Mouse (Mus musculus) intestine, embryonic 14.5 days (tissue): Measurements from ENCODE around the gene Ube2t. TPM values are rescaled to one million over a fixed set of nuclear protein-coding genes. Genes with fewer than 3 reads are reported as not detected.

Experiments used
- ATAC-seq: fragments of 200-750 bp; cut with Nextera tagmentation; replicated peaks from 2 replicates; pipeline ENCODE4 v1.8.0; 2017; ENCODE audit warnings: low read depth, moderate number of reproducible peaks, moderate TSS enrichment, moderate library complexity; ENCODE audit not compliant: low FRiP score, low TSS enrichment
- DNase-seq: peaks from one replicate; pipeline ENCODE4 v3.0.0-alpha.2; 2018; ENCODE audit warnings: low spot score
- H3K27ac ChIP-seq: fragments of 300-500 bp; sonication (generic); 2 replicates; pipeline ENCODE4 v1.5.1; 2014; ENCODE audit warnings: low read depth, mild to moderate bottlenecking, control low read depth
- H3K27me3 ChIP-seq: fragments of 300-500 bp; sonication (generic); replicated peaks from 2 replicates; pipeline ENCODE4 v1.6.1; 2014; ENCODE audit warnings: low read length, control low read depth; ENCODE audit not compliant: control insufficient read depth, insufficient read depth
- H3K36me3 ChIP-seq: fragments of 300-500 bp; sonication (generic); 2 replicates; pipeline ENCODE4 v1.6.1; 2014; ENCODE audit warnings: low read length, control low read depth; ENCODE audit not compliant: control insufficient read depth, insufficient read depth
- H3K4me1 ChIP-seq: fragments of 300-500 bp; sonication (generic); replicated peaks from 2 replicates; pipeline ENCODE4 v1.6.1; 2014; ENCODE audit warnings: low read length, control low read depth, mixed read lengths; ENCODE audit not compliant: control insufficient read depth, insufficient read depth
- H3K4me2 ChIP-seq: fragments of 300-500 bp; sonication (generic); 2 replicates; pipeline ENCODE4 v1.6.1; 2014; ENCODE audit warnings: low read length
- H3K4me3 ChIP-seq: fragments of 300-500 bp; sonication (generic); 2 replicates; pipeline ENCODE4 v1.5.1; 2014; ENCODE audit warnings: low read depth, low read length, control low read depth, mixed read lengths
- H3K9ac ChIP-seq: fragments of 300-500 bp; sonication (generic); 2 replicates; pipeline ENCODE4 v1.6.1; 2014; ENCODE audit warnings: mild to moderate bottlenecking, low read length
- H3K9me3 ChIP-seq: fragments of 300-500 bp; sonication (generic); 2 replicates; pipeline ENCODE4 v1.6.1; 2016; ENCODE audit warnings: low read length, control low read depth; ENCODE audit not compliant: control insufficient read depth
- WGBS: fragments of 180-500 bp; shearing (Covaris S2); extraction: QIAGEN DNeasy Blood & Tissue Kit; methylation state at CpG from one replicate; pipeline ENCODE4 v1.1.7; 2014; 5-methylcytosine and 5-hydroxymethylcytosine counted together
- polyA plus RNA-seq: library from polyadenylated mRNA; unstranded; fragments of >200 nt; fragmentation: Nextera tagmentation; extraction: Ambion mirVana; gene quantifications from 2 replicates; pipeline ENCODE4 v1.2.1, GENCODE M21; 2014

Ube2t gene
- polyA plus RNA-seq, 1 experiment from 2014 or later, result 32.9 TPM

DNA sequence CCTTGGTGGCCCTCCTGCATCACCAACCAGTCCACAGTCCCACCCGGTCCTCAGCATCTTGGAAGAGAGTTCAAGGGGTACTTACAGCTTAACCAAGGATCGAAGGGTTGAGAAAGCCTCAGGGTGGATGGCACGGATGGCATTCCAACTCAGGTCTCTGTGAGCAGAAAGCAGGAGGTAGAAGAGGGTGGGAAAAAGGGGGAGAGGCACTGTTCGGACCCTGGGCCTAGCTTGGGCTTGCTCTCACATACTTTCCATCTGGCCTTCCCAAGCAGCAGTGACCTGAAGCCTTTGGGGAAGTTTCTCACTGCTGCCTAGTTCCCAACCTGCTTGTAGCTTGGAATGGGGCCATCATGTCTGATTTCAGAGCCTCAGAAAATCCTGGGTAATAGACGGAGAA lies 35.2 kb downstream of the Ube2t start:
- Histone ChIP-seq H3K4me1 (no peaks in the 10 kb centered on the region), H3K4me3 (no peak overlapping the region), H3K27me3 (no peaks in the 10 kb centered on the region), H3K4me2 (no peak overlapping the region), H3K9me3 (no peaks in the 10 kb centered on the region), H3K27ac (no peak overlapping the region), H3K36me3 (no peaks in the 10 kb centered on the region), H3K9ac (no peak overlapping the region)
- WGBS, result 63% methylated on average over 5 of the region's 5 CpGs
- ATAC-seq (no peak), DNase-seq (no peak)

DNA sequence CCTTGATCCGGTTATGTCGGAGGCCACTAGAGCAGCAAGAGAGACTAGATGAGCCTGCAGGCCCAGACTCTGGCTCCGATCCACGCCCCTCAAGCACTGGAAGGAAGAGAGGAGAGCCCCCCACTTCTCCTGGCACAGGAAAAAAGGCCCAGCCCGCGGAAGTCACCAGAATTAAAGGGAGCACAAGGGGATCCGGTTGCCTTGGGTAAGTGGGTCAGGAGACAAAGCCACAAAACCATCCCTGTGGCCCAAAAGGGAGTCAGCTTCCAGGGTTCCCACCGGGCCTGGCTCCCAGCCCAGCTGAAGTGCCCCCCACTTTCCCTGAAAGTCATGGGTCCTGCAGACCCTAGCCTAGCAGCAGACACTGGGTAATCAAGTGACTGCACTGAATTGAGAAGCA lies 35.9 kb downstream of the Ube2t start:
- Histone ChIP-seq H3K9me3 (no peaks in the 10 kb centered on the region), H3K4me3 (no peak overlapping the region), H3K36me3 (no peaks in the 10 kb centered on the region), H3K27ac (no peak overlapping the region), H3K4me1 (no peaks in the 10 kb centered on the region), H3K27me3 (no peaks in the 10 kb centered on the region), H3K4me2 (no peak overlapping the region), H3K9ac (no peak overlapping the region)
- ATAC-seq, result no peak
- 86% methylated on average over 8 of the region's 8 CpGs for WGBS
- no peak for DNase-seq

DNA sequence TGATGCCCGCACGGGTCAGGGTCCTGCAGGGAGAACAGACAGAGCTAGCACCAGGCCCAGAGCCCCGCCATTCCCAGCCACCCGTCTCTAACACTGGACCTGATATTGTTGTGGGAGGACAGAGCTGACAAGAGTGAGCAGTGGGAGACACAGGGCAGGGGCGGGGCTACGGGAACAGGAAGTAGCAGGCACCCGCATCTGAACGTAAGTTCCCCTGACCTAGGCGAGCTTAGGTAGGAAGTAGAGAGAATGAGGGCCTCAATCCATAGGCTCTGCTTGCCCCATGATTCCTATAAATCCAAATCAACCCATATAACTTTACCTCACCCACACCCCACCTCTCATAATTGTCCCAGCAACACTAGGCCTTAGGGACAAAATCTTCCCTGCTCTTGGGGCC lies 38.2 kb downstream of the Ube2t start:
- no peak for DNase-seq
- H3K9me3 ChIP-seq, result no peaks in the 10 kb centered on the region
- no peak for ATAC-seq
- H3K4me1 ChIP-seq, result no peaks in the 10 kb centered on the region
- H3K9ac ChIP-seq, result no peak overlapping the region
- no peaks in the 10 kb centered on the region for H3K36me3 ChIP-seq
- H3K4me2 ChIP-seq, result no peak overlapping the region
- no peak overlapping the region for H3K27ac ChIP-seq
- WGBS, result 80% methylated on average over 9 of the region's 9 CpGs
- no peak overlapping the region for H3K4me3 ChIP-seq
- no peaks in the 10 kb centered on the region for H3K27me3 ChIP-seq

DNA sequence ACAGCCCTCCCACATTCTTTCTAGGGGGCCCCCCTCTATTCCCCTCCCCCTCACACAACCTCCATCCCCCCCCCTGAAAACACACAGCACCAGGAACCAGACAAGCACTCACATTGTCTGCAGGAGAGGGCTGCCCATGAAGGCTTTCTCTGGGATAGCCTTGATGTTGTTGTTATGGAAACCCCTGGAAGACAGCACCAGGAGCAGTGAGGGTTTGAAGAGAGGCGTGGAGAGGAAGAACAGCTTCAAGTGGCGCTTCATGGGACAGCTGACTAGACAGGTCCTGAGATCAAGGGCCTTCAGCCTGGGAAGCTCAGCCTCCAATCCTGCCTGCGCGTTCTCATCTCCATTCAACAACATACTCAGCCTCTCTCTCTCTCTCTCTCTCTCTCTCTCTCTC lies 41.0 kb downstream of the Ube2t start:
- no peaks in the 10 kb centered on the region for H3K27me3 ChIP-seq
- no peak overlapping the region for H3K4me2 ChIP-seq
- H3K4me1 ChIP-seq, result no peaks in the 10 kb centered on the region
- WGBS, result 50% methylated on average over 4 of the region's 4 CpGs
- H3K4me3 ChIP-seq, result no peak overlapping the region
- H3K36me3 ChIP-seq, result no peaks in the 10 kb centered on the region
- no peaks in the 10 kb centered on the region for H3K9me3 ChIP-seq
- ATAC-seq, result no peak
- no peak overlapping the region for H3K9ac ChIP-seq
- H3K27ac ChIP-seq, result no peak overlapping the region
- DNase-seq, result no peak

DNA sequence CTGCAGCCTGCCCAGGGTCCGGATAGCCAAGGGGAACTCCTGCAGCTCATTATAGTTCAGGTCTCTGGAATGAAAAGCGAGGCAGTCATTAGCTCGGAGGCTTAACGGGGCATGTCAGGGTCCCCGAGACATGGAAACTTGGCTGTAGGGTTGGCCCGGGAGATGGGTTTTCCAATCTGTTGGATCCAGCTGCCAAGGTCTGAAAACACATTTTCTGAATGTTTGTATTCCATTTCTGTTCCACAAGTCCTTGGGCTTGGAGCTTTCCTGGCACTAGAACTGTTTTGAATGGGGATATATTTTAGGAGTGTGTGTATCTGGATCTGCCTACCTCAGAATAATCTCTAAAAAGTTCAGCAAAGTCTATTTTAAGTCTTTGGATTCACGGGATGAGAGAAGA lies 43.3 kb downstream of the Ube2t start:
- H3K9me3 ChIP-seq, result no peaks in the 10 kb centered on the region
- H3K4me1 ChIP-seq, result no peaks in the 10 kb centered on the region
- H3K4me3 ChIP-seq, result no peak overlapping the region
- no peak for DNase-seq
- no peaks in the 10 kb centered on the region for H3K36me3 ChIP-seq
- no peak overlapping the region for H3K9ac ChIP-seq
- no peak overlapping the region for H3K4me2 ChIP-seq
- no peaks in the 10 kb centered on the region for H3K27me3 ChIP-seq
- ATAC-seq, result no peak
- 74% methylated on average over 7 of the region's 7 CpGs for WGBS
- H3K27ac ChIP-seq, result no peak overlapping the region

DNA sequence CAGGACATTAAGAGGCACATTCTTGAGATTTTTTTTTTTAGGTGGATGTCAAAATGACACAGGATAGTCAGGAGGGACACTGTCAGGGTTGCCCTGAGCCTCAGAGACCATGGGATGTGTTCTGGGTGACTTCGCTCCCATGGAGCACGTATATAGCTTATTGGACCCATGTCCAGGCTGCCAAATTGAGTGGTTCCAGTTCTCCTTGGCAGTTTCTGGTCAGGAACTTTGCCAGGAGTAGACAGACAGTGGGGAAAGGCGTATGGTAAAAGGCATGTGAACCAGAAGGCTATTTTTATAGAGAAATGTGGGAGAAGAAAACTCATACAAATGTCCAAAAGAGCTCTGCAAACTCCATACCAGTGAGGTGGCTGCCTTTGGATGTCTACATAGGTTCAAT lies 47.5 kb downstream of the Ube2t start:
- Histone ChIP-seq H3K9ac (no peak overlapping the region), H3K36me3 (no peaks in the 10 kb centered on the region), H3K27me3 (no peaks in the 10 kb centered on the region), H3K4me1 (no peaks in the 10 kb centered on the region), H3K27ac (no peak overlapping the region), H3K9me3 (no peaks in the 10 kb centered on the region), H3K4me3 (no peak overlapping the region), H3K4me2 (no peak overlapping the region)
- ATAC-seq (no peak), DNase-seq (no peak)
- WGBS, result 66% methylated on average over 3 of the region's 3 CpGs

DNA sequence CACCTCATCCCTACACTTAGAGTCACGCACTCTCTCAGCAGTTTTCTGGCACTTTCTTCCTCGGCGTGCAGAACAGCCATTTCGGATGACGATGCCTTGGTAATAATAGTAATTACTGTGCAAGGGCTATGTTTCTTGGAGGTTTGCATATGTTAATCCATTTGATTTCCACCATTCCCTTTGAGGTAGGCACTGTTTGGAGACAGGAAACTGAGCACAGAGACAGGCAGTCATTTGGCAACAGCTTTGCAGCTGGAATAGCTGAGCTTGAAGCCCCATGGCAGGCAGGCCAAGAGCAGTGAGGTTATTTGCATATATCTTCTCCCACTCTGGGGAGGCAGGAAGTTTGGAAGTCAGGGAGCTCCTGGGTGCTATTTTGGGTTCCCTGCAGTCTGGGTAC lies 49.5 kb downstream of the Ube2t start:
- Histone ChIP-seq H3K4me3 (no peak overlapping the region), H3K4me1 (no peaks in the 10 kb centered on the region; the same call in 1 of the 2 replicates), H3K4me2 (no peak overlapping the region), H3K9me3 (no peaks in the 10 kb centered on the region), H3K27me3 (no peaks in the 10 kb centered on the region), H3K36me3 (no peaks in the 10 kb centered on the region), H3K9ac (no peak overlapping the region), H3K27ac (no peak overlapping the region)
- 90% methylated on average over 5 of the region's 5 CpGs for WGBS
- ATAC-seq (no peak), DNase-seq (no peak)

DNA sequence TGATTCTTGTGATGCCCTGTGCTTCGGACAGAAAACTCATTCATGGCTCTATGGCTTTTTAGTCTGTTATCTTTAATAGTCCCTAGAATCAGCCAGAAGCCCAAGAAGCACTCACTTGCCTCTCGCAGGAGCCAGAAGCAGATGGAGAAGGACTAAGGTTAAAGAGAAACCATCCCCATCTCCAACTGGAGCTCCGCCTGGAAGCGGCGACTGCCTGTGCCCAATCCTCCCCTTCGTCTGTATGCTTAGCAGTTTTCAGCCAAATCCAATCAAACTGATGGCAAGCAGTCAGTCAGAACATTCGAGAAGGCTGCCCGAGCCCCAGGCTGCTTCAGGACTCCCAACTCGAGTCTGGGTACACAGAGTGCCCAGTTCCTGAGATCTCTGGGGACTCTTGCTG lies 50.1 kb downstream of the Ube2t start:
- ATAC-seq, result no peak
- WGBS, result 86% methylated on average over 9 of the region's 9 CpGs

DNA sequence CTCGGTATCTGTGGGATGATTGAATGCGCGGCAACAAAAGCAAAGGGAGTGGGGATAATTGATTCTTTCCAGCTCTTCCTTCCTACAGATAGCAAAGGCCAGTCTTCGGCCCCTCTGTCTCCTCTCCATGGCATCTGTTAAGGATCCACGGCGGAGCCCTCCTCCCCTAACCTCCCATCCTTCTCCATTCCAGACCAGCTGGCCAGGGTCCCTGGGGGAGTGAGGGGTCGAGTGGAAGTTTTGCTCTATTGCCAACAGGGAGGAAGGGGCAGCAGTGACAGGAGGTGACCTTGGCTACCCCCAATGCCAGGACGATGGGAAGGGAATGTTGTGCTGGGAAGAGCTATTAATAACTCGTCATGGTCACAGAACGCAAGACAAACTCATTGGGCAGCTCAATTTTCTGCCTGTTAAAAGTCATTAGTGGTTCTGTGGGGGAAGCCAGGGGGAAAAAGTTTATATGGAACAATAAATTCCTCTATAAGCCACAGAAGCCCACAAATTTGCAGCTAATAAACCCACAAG lies 52.6 kb downstream of the Ube2t start:
- Histone ChIP-seq H3K9me3 (no peaks in the 10 kb centered on the region), H3K27me3 (no peaks in the 10 kb centered on the region), H3K9ac (no peak overlapping the region), H3K27ac (no peak overlapping the region), H3K4me2 (no peak overlapping the region), H3K4me3 (no peak overlapping the region), H3K4me1 (peaks cover 10% of the 10 kb centered on the region), H3K36me3 (no peaks in the 10 kb centered on the region)
- DNase-seq (no peak), ATAC-seq (no peak)
- WGBS, result 51% methylated on average over 10 of the region's 10 CpGs

More for the DNA sequence above, 50.1 kb downstream of the Ube2t start:
- Histone ChIP-seq H3K4me2 (no peak overlapping the region), H3K4me3 (no peak overlapping the region), H3K9ac (no peak overlapping the region), H3K27ac (no peak overlapping the region), H3K4me1 (no peaks in the 10 kb centered on the region; the same call in 1 of the 2 replicates), H3K9me3 (no peaks in the 10 kb centered on the region), H3K27me3 (no peaks in the 10 kb centered on the region), H3K36me3 (no peaks in the 10 kb centered on the region)
- DNase-seq, result no peak
